Mouse (Mus musculus): Measurements from ENCODE around the gene Fbxl15. TPM values are rescaled to one million over a fixed set of nuclear protein-coding genes. Genes with fewer than 3 reads are reported as not detected.

Fbxl15 gene
- total and polyA plus RNA-seq, 2 experiments from 2014 or later, result 54.2 to 71.4 TPM

GRCm38 (mm10) chr19:46317546-46317885 is 10.5 kb upstream of the Fbxl15 start:
- ATAC-seq, result peak; percentile 43; the same call in 1 of the 2 replicates

GRCm38 (mm10) chr19:46318031-46318471 is 9.9 kb upstream of the Fbxl15 start:
- Histone ChIP-seq H3K27ac (peak overlapping the region; percentile 67; the same call in 1 of the 2 replicates), H3K4me2 (ENCODE audit: low read depth, low read length) (peak overlapping the region; percentile 55), H3K4me1 (ENCODE audit: insufficient read depth, low read length) (peaks cover 26% of the 10 kb centered on the region), H3K9me3 (ENCODE audit: low read length) (no peaks in the 10 kb centered on the region), H3K27me3 (ENCODE audit: insufficient read depth, low read length) (0 out of 2 replicates have a peak, but pooled peaks cover 6% of the 10 kb centered on the region), H3K36me3 (ENCODE audit: insufficient read depth, low read length) (peaks cover 3% of the 10 kb centered on the region; the same call in 1 of the 2 replicates), H3K4me3 (ENCODE audit: low read length) (peak overlapping the region; percentile 57), H3K9ac (replicated peaks; ENCODE audit: low read length) (peak overlapping the region; percentile 64)
- TF ChIP-seq CTCF (IDR thresholded peaks at IDR 0.05; ENCODE audit: low read depth), result no peak
- DNase-seq (ENCODE audit: low spot score) (peak; percentile 67), ATAC-seq (peak; percentile 27; the same call in 1 of the 2 replicates)
- WGBS, result 6% methylated on average over 15 of the region's 42 CpGs

More at GRCm38 (mm10) chr19:46317546-46317885, 10.5 kb upstream of the Fbxl15 start:
- Histone ChIP-seq H3K4me2 (ENCODE audit: low read depth, low read length) (peak overlapping the region; percentile 55), H3K27ac (peak overlapping the region; percentile 67), H3K36me3 (ENCODE audit: insufficient read depth, low read length) (peaks cover 8% of the 10 kb centered on the region; the same call in 1 of the 2 replicates), H3K9ac (replicated peaks; ENCODE audit: low read length) (peak overlapping the region; percentile 64), H3K4me1 (ENCODE audit: insufficient read depth, low read length) (peaks cover 26% of the 10 kb centered on the region), H3K27me3 (ENCODE audit: insufficient read depth, low read length) (0 out of 2 replicates have a peak, but pooled peaks cover 6% of the 10 kb centered on the region), H3K4me3 (ENCODE audit: low read length) (peak overlapping the region; percentile 57), H3K9me3 (ENCODE audit: low read length) (no peaks in the 10 kb centered on the region)
- under 1% methylated on average over 46 of the region's 48 CpGs for WGBS
- TF ChIP-seq CTCF (IDR thresholded peaks at IDR 0.05; ENCODE audit: low read depth), result no peak
- DNase-seq (ENCODE audit: low spot score), result no peak

GRCm38 (mm10) chr19:46318586-46319378 is 9.2 kb upstream of the Fbxl15 start:
- Histone ChIP-seq H3K36me3 (ENCODE audit: insufficient read depth, low read length) (no peaks in the 10 kb centered on the region), H3K4me3 (ENCODE audit: low read length) (peak overlapping the region; percentile 57), H3K27ac (peak overlapping the region; percentile 67; the same call in 1 of the 2 replicates), H3K4me2 (ENCODE audit: low read depth, low read length) (peak overlapping the region; percentile 55), H3K4me1 (ENCODE audit: insufficient read depth, low read length) (peaks cover 26% of the 10 kb centered on the region), H3K27me3 (ENCODE audit: insufficient read depth, low read length) (0 out of 2 replicates have a peak, but pooled peaks cover 6% of the 10 kb centered on the region), H3K9ac (replicated peaks; ENCODE audit: low read length) (no peak overlapping the region), H3K9me3 (ENCODE audit: low read length) (no peaks in the 10 kb centered on the region)
- 13% methylated on average over 16 of the region's 16 CpGs for WGBS
- no peak for TF ChIP-seq CTCF (IDR thresholded peaks at IDR 0.05; ENCODE audit: low read depth)
- ATAC-seq (peak; percentile 42), DNase-seq (ENCODE audit: low spot score) (peak; percentile 88)

- TF ChIP-seq CTCF (IDR thresholded peaks at IDR 0.05; ENCODE audit: low read depth), result no peak
- 86% methylated on average over 8 of the region's 8 CpGs for WGBS
- ATAC-seq, result no peak
- H3K36me3 ChIP-seq (ENCODE audit: insufficient read depth, low read length), result no peaks in the 10 kb centered on the region
- DNase-seq (ENCODE audit: low spot score), result no peak
- H3K4me3 ChIP-seq (ENCODE audit: low read length), result no peak overlapping the region
- H3K9ac ChIP-seq (replicated peaks; ENCODE audit: low read length), result no peak overlapping the region
- 0 out of 2 replicates have a peak, but pooled peaks cover 6% of the 10 kb centered on the region for H3K27me3 ChIP-seq (ENCODE audit: insufficient read depth, low read length)
- H3K4me2 ChIP-seq (ENCODE audit: low read depth, low read length), result no peak overlapping the region
- no peaks in the 10 kb centered on the region for H3K9me3 ChIP-seq (ENCODE audit: low read length)
- no peak overlapping the region for H3K27ac ChIP-seq
- H3K4me1 ChIP-seq (ENCODE audit: insufficient read depth, low read length), result peaks cover 26% of the 10 kb centered on the region
These were observed 7.8 kb upstream of the Fbxl15 start for GRCm38 (mm10) chr19:46320076-46320785.

GRCm38 (mm10) chr19:46321101-46321943 is 6.7 kb upstream of the Fbxl15 start:
- H3K9me3 ChIP-seq (ENCODE audit: low read length), result no peaks in the 10 kb centered on the region
- H3K4me3 ChIP-seq (ENCODE audit: low read length), result no peak overlapping the region
- WGBS, result 19% methylated on average over 6 of the region's 6 CpGs
- 0 out of 2 replicates have a peak overlapping the region, but pooled peaks have one; percentile 9 for H3K9ac ChIP-seq (replicated peaks; ENCODE audit: low read length)
- H3K36me3 ChIP-seq (ENCODE audit: insufficient read depth, low read length), result no peaks in the 10 kb centered on the region
- TF ChIP-seq CTCF (IDR thresholded peaks at IDR 0.05; ENCODE audit: low read depth), result no peak
- peak overlapping the region; percentile 33 for H3K4me2 ChIP-seq (ENCODE audit: low read depth, low read length)
- ATAC-seq (peak; percentile 57), DNase-seq (ENCODE audit: low spot score) (peak; percentile 79)
- 0 out of 2 replicates have a peak, but pooled peaks cover 4% of the 10 kb centered on the region for H3K27me3 ChIP-seq (ENCODE audit: insufficient read depth, low read length)
- peaks cover 26% of the 10 kb centered on the region for H3K4me1 ChIP-seq (ENCODE audit: insufficient read depth, low read length)
- H3K27ac ChIP-seq, result peak overlapping the region; percentile 62; the same call in 1 of the 2 replicates

Measured in hindbrain, postnatal 0 days (tissue).